Mouse (Mus musculus) gastrocnemius, postnatal 10 days (tissue): Measurements from ENCODE around the gene Tmem94. TPM values are rescaled to one million over a fixed set of nuclear protein-coding genes. Genes with fewer than 3 reads are reported as not detected.
"Not testable (repeated sequence)": the region's sequence is repeated elsewhere in the genome, so short reads cannot be mapped to it uniquely, and the experiment has no call there.

Experiments used
- DNase-seq: peaks from one replicate; pipeline ENCODE4 v3.0.0; 2021; ENCODE audit warnings: mixed read lengths
- long read RNA-seq, 2 experiments: library from polyadenylated mRNA; stranded (forward); transcript quantifications; one replicate each; pipeline ENCODE4 v2.0.0; 2021
- total RNA-seq, 2 experiments: library from RNA; stranded (reverse); gene quantifications; 2 replicates each; pipeline ENCODE4 v1.2.3; 2021

Tmem94 gene
- total RNA-seq: 10 to 100 TPM; 55.6 to 60.0 TPM
- long read RNA-seq, experiment 1, full-length matches to known transcripts: 5 of 36 reads
- long read RNA-seq, experiment 1, partial matches to known transcripts: 21 of 36 reads
- long read RNA-seq, experiment 1, other reads (novel, unspliced or antisense): 10 of 36 reads
- long read RNA-seq, experiment 2, full-length matches to known transcripts: 1 of 19 reads
- long read RNA-seq, experiment 2, partial matches to known transcripts: 11 of 19 reads
- long read RNA-seq, experiment 2, other reads (novel, unspliced or antisense): 7 of 19 reads

DNA sequence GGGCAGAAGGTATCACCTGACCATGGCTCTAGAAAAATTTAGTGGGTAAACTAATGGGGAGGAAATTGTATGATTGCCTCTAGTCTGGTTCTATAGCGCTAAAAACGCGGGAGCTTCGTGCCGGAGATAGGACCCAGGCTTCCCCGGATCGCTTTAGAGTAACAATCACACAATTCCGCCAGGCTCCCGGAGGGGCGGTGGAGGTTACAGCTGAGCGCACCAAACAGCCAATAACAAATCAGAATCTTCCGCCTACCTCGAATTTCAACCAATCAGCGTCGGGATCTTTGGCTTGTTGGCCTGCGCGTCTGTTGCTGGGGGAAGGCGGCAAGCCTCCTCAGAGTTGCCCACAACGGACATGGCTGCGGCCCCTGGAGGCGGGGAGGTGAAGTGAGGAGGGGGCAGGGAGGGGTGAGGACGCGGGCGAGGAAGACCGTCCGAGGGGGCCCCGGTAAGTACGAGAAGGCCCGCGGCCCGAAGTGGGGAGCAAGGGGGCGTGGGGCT, at the start of gene Tmem94:
Gene Tmem94, plus strand, starts transcription at position 331 of the 504 bp plus-strand sequence.
- peak; percentile 93 for DNase-seq

DNA sequence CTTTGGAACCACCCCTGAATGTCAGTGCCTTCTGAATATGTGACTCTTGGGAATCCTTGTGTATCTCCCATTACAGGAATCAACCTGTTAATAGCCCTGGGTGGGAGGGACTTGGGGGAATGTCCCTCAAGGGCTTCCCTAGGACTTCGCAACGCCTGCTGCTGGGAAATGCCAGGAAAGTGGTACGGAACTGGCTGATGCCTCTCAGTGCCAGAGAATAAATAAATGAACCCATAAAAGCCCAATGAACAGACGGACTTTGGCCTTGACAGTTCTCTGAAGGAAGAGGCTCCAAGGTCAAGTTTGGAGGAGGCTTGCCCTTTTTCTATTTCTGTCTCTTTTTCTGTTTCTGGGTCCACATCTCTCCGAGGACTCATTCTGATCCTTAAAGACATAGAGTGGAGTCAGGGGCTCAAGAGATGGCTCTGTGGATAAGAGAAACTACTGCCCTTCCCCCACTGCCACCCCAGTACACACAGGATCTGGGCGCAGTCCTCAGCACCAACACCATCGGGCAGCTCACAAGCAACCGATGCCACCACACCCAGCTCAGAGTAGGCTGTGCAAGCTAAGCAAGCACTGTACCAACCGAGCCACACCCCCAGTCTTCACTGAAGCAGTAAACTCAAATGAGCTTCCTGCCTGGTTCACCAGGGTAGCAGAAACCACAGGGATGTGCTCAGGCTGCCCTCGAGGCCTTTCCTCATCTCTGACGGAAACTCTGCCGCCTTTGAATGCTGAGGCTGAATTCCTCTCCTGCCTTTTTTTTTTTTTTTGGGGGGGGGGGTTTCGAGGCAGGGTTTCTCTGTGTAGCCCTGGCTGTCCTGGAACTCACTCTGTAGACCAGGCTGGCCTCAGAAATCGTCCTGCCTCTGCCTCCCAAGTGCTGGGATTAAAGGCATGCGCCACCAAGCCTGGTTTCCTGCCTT, 48.6 kb upstream of the Tmem94 start:
- DNase-seq: no peak

DNA sequence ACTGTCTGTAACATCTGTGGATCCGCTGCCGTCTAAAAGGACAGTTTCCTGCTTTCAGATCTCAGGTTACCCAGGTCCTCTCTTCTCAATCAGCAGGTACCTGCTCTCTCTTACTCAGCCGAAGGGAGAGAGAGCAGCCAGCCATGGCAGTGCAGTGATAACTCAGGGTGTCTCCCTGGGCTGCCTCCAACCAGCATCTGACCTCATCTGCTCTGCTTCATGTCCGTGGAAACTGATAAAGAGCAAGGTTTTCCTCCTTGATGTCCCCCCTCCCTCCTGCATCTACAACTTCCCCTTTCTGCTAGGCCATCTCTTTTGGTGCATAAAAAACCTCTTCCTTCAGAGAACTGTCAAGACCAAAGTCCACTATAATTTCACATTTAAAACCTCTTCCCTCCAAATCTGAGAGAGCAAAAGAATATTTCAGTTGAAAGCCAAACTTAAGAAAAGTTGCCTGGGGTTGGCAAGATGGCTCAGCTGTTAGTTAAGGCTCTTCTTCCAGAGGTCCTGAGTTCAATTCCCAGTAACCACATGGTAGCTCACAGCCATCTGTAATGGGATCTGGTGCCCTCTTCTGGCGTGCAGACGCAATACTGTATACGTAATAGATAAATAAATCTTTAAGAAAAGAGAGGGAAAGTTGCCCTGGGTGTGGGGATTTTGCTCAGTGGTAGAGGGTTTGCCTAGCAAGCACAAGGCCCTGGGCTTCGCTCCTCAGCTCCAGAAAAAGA, 47.4 kb upstream of the Tmem94 start:
- DNase-seq: no peak

GRCm38 (mm10) chr11:115722638-115723037, 42.6 kb upstream of the Tmem94 start:
- DNase-seq: peak; percentile 81

GRCm38 (mm10) chr11:115723231-115723630, 42.0 kb upstream of the Tmem94 start:
- DNase-seq: no peak

- DNase-seq: no peak
Observed at GRCm38 (mm10) chr11:115734041-115734686, 31.1 kb upstream of the Tmem94 start.

- DNase-seq: no peak
Observed at GRCm38 (mm10) chr11:115737608-115738208, 27.5 kb upstream of the Tmem94 start.

DNA sequence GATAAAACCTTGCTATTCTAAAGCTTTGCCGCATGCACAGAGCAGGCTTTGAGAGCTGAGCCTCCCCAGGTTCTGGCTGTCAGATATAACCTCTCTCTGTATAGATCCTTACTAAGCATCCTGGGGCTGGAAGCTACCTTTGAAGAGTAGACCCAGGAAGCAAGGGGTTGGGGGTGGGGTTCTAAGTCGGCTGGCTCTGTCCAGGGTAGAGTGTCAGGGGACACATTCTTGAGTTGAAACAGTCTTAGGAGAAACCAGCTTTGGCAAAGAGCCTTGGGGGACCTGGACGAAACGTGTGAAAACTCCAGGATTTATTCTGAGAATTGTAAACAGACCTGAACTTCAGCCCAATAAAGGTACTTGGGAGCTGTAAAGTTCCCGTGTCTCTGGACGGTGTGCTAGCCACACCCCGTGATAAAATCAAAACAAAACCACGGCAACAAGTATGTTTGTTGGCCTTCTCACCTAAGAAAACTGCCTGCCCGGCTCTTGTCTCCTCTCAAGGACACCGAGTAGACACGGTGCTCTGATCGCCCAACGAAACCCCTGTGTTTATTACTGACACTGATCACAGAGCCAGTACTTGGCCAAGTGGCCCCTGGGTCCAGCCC, 26.9 kb upstream of the Tmem94 start:
- no peak for DNase-seq

DNA sequence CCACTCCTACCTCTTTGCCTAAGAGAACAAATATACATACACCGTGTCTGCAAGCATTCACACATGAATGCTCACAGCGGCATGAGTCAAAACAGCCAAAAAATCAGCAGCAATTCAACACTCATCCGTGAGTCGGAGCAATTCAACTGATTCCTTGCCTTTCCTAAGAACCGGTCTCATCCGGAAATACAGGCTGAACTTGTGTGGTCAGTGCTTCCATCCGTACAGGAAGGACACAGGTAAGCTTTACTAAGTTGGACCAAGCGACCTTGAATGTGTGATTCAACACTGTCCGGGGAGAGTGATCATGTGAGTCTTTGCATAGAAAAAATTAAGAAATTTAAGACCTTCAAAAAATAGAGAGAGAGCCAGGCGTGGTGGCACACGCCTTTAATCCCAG, 24.2 kb upstream of the Tmem94 start:
- no peak for DNase-seq

- DNase-seq: no peak
Observed at GRCm38 (mm10) chr11:115742926-115743325, 22.3 kb upstream of the Tmem94 start.

- DNase-seq: no peak
Observed at GRCm38 (mm10) chr11:115744385-115744784, 20.8 kb upstream of the Tmem94 start.

GRCm38 (mm10) chr11:115746109-115746508, 19.1 kb upstream of the Tmem94 start:
- no peak for DNase-seq

DNA sequence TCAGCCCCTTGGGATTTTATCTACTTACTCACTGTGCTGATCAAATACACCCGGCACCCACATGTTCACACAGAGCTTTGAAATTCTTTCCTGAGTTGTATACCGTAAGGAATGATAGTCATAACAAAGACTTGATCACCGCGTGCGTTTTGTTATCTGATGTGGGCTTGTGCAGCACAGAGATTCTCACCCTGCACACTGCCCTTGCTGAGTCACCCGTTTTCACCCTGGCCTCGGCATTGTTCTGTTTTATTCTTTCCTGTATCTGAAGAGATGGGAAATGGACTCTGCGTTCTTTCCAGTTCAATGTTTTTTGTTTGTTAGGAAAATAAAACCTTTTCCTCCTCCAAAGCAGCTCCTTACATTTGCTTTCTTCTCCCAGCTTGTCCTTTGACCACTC, 18.5 kb upstream of the Tmem94 start:
- DNase-seq: no peak

- no peak for DNase-seq
Observed at GRCm38 (mm10) chr11:115747351-115747750, 17.9 kb upstream of the Tmem94 start.

- no peak for DNase-seq
Observed at GRCm38 (mm10) chr11:115749834-115750233, 15.4 kb upstream of the Tmem94 start.

GRCm38 (mm10) chr11:115751725-115752124, 13.5 kb upstream of the Tmem94 start:
- no peak for DNase-seq

- DNase-seq: no peak
Observed at GRCm38 (mm10) chr11:115752653-115753052, 12.6 kb upstream of the Tmem94 start.

GRCm38 (mm10) chr11:115753485-115753884, 11.7 kb upstream of the Tmem94 start:
- DNase-seq: no peak

DNA sequence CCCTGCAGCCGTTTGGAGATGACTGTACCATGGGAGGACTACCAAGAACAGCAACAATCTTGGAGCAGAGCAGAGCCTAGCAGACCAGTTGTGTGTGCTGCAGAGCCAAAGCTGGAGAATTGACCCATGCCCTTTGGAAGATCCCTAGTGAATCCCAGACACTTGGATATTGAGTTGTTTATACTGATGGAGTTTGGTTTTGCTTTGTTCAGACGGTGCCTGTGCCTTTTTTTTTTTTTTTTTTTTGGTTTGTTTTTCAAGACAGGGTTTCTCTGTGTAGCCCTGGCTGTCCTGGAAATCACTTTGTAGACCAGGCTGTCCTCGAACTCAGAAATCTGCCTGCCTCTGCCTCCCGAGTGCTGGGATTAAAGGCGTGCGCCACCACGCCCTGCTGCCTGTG, 3.1 kb upstream of the Tmem94 start:
- DNase-seq: not testable (repeated sequence)

- DNase-seq: no peak
Observed at GRCm38 (mm10) chr11:115764698-115765097, 535 bp upstream of the Tmem94 start.

DNA sequence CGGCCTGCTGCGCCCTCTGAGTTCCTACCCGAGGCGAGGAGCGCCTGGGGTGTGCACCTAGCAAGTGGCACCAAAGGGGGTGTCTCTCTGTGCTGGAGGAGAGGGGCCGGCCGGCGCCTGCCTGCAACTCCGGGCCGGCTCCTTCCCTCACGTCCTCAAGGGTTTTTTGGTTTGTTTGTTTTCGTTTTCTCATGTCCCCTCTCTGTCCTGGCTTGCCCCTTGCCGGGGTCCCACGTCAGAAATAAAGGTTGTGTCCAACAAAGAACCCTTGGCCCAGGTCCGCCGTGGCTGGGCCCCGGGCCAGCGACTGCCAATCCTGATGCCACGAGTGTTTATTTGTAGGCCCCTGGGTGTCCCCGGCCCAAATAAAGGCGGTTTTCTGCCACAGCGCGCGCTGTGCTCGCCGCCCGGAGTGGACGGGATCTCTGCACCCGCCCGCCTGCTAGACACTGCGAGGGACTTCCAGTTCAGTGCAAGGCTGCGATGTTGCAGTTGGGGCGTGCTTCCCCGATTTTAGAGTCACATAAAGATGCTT, 441 bp downstream of the Tmem94 start:
- peak; percentile 64 for DNase-seq
